Mouse (Mus musculus): ENCODE measurements around the gene Wipf1. TPM values are rescaled to one million over a fixed set of nuclear protein-coding genes. Genes with fewer than 3 reads are reported as not detected.
A peak's percentile ranks its signal among the peaks of the same experiment; 100 is the strongest.

Gene Wipf1
- total RNA-seq, 2 experiments from 2014 or later = 21.5 to 27.6 TPM

- peak; percentile 6 for DNase-seq
Observed at GRCm38 (mm10) chr2:73385641-73386355, 143.7 kb downstream of the Wipf1 start.

- no peak for DNase-seq
Observed at GRCm38 (mm10) chr2:73385172-73385571, 144.4 kb downstream of the Wipf1 start.

- DNase-seq = no peak
Observed at GRCm38 (mm10) chr2:73380298-73380975, 149.1 kb downstream of the Wipf1 start.

- no peak for DNase-seq
Observed at GRCm38 (mm10) chr2:73379656-73380055, 149.9 kb downstream of the Wipf1 start.

Other genes starting within 250 kb of the Wipf1 start
- gene Scrn3, start 217.1 kb downstream of the Wipf1 start, total RNA-seq (2021) = 10 to 100 TPM; 20.2 to 21.8 TPM
- gene Cir1, start 217.0 kb downstream of the Wipf1 start, total RNA-seq (2021) = 10 to 100 TPM; 14.7 to 15.2 TPM
- gene Gpr155, start 143.2 kb downstream of the Wipf1 start, total RNA-seq (2021) = 10 to 100 TPM; 11.9 to 12.0 TPM
- gene Chrna1, start 50.6 kb upstream of the Wipf1 start, total RNA-seq (2021) = 10 to 100 TPM; 31.7 to 37.0 TPM
- 10 to 100 TPM; 16.4 to 21.6 TPM for gene Chn1, start 245.6 kb upstream of the Wipf1 start, total RNA-seq (2021)

Measured in gastrocnemius, postnatal 10 days (tissue).